Mouse (Mus musculus) hindbrain, embryonic 14.5 days (tissue): ENCODE data around the gene Slc6a19. TPM values are rescaled to one million over a fixed set of nuclear protein-coding genes. Genes with fewer than 3 reads are reported as not detected.

Source experiments
- ATAC-seq: fragments of 200-750 bp; cut with Nextera tagmentation; 2 replicates; pipeline ENCODE4 v1.8.0; 2017; ENCODE audit warnings: moderate number of reproducible peaks, mild to moderate bottlenecking, moderate TSS enrichment, moderate library complexity; ENCODE audit not compliant: low FRiP score
- DNase-seq: peaks from one replicate; pipeline ENCODE4 v3.0.0-alpha.2; 2015; ENCODE audit warnings: low spot score
- H3K27ac ChIP-seq: fragments of 300-500 bp; sonication (generic); 2 replicates; pipeline ENCODE4 v1.5.1; 2014; ENCODE audit warnings: mild to moderate bottlenecking, moderate library complexity
- H3K27me3 ChIP-seq: fragments of 300-500 bp; sonication (generic); 2 replicates; pipeline ENCODE4 v1.6.1; 2014; ENCODE audit warnings: mild to moderate bottlenecking, low read length, mixed read lengths; ENCODE audit not compliant: control insufficient read depth, insufficient read depth
- H3K36me3 ChIP-seq: fragments of 300-500 bp; sonication (generic); replicated peaks from 2 replicates; pipeline ENCODE4 v1.6.1; 2014; ENCODE audit not compliant: control insufficient read depth, insufficient read depth
- H3K4me1 ChIP-seq: fragments of 300-500 bp; sonication (generic); replicated peaks from 2 replicates; pipeline ENCODE4 v1.6.1; 2014; ENCODE audit warnings: antibody characterized with exemption, low read length, mixed read lengths; ENCODE audit not compliant: control insufficient read depth, insufficient read depth
- H3K4me2 ChIP-seq: fragments of 300-500 bp; sonication (generic); replicated peaks from 2 replicates; pipeline ENCODE4 v1.6.1; 2014; ENCODE audit warnings: mild to moderate bottlenecking, moderate library complexity
- H3K4me3 ChIP-seq: fragments of 300-500 bp; sonication (generic); replicated peaks from 2 replicates; pipeline ENCODE4 v1.5.1; 2014; ENCODE audit warnings: mild to moderate bottlenecking, low read length
- H3K9ac ChIP-seq: fragments of 300-500 bp; sonication (generic); 2 replicates; pipeline ENCODE4 v1.6.1; 2014
- H3K9me3 ChIP-seq: fragments of 300-500 bp; sonication (generic); 2 replicates; pipeline ENCODE4 v1.6.1; 2016; ENCODE audit warnings: low read length; ENCODE audit not compliant: control insufficient read depth
- WGBS: fragments of 180-500 bp; shearing (Covaris S2); extraction: QIAGEN DNeasy Blood & Tissue Kit; methylation state at CpG from one replicate; pipeline ENCODE4 v1.1.7; 2014; 5-methylcytosine and 5-hydroxymethylcytosine counted together
- polyA plus RNA-seq: library from polyadenylated mRNA; unstranded; fragments of >200 nt; fragmentation: Nextera tagmentation; extraction: Ambion mirVana; gene quantifications from 2 replicates; pipeline ENCODE4 v1.2.1, GENCODE M21; 2014

Gene Slc6a19
- polyA plus RNA-seq, 1 experiment from 2014 or later: 0.46 TPM

DNA sequence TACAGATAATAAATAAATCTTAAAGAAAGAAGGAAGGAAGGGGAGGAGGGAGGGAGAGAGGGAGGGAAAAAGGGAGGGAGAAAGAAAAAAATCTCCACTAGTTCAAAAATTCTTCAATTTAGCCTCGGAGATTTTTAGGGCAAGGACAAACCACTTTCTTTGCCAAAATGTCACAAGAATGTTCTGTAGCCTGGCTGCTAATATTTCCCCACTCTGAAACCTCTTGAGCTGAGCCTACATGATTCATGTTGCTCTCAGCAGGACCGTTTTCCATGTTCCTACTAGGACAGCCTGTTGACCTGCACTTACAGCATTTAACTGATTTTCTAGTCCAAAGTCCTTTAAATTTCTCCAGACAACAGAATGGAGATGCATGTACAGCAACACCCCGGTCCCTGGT is 49.7 kb downstream of the Slc6a19 start:
- WGBS: 85% methylated on average over 3 of the region's 3 CpGs

DNA sequence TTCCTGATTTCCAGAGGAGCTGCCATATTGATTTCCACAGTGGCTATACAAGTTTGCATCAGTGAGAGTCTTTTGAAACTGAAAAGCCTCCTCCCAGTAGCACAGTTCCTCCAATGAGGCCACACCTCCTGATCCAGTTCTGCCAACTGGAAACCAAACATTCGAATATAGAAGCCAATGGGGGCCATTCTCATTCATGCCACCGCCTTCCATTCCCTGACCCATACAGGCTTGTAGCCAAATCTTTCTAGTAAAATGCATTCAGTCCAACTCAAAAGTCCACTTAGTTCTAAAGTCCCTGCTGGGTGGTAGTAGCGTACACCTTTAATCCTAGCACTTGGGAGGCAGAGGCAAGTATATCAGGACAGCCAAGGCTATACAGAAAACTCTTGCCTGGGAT is 51.4 kb downstream of the Slc6a19 start:
- Histone ChIP-seq H3K9ac (no peak overlapping the region), H3K27me3 (no peaks in the 10 kb centered on the region), H3K4me2 (no peak overlapping the region), H3K36me3 (peaks cover 6% of the 10 kb centered on the region; the same call in 1 of the 2 replicates), H3K9me3 (no peaks in the 10 kb centered on the region), H3K4me1 (no peaks in the 10 kb centered on the region), H3K4me3 (no peak overlapping the region), H3K27ac (no peak overlapping the region)
- no peak for ATAC-seq
- 85% methylated on average over 3 of the region's 3 CpGs for WGBS
- no peak for DNase-seq

More for the DNA sequence above, 49.7 kb downstream of the Slc6a19 start:
- no peak overlapping the region for H3K27ac ChIP-seq
- no peak for DNase-seq
- no peak for ATAC-seq
- H3K27me3 ChIP-seq: no peaks in the 10 kb centered on the region
- no peaks in the 10 kb centered on the region for H3K9me3 ChIP-seq
- H3K4me3 ChIP-seq: no peak overlapping the region
- H3K4me1 ChIP-seq: no peaks in the 10 kb centered on the region
- H3K4me2 ChIP-seq: no peak overlapping the region
- H3K36me3 ChIP-seq: no peaks in the 10 kb centered on the region
- H3K9ac ChIP-seq: no peak overlapping the region

- Histone ChIP-seq H3K27ac (no peak overlapping the region), H3K4me3 (no peak overlapping the region), H3K9me3 (no peaks in the 10 kb centered on the region), H3K36me3 (peaks cover 11% of the 10 kb centered on the region), H3K27me3 (no peaks in the 10 kb centered on the region), H3K9ac (no peak overlapping the region), H3K4me2 (no peak overlapping the region), H3K4me1 (no peaks in the 10 kb centered on the region)
- WGBS: 38% methylated on average over 6 of the region's 6 CpGs
- DNase-seq: peak; percentile 63
- ATAC-seq: peak; percentile 48; the same call in 1 of the 2 replicates
Observed at GRCm38 (mm10) chr13:73646397-73647087, 58.1 kb downstream of the Slc6a19 start.

- Histone ChIP-seq H3K36me3 (peaks cover 3% of the 10 kb centered on the region; the same call in 1 of the 2 replicates), H3K27me3 (no peaks in the 10 kb centered on the region), H3K4me2 (no peak overlapping the region), H3K27ac (no peak overlapping the region), H3K9me3 (no peaks in the 10 kb centered on the region), H3K4me3 (no peak overlapping the region), H3K9ac (no peak overlapping the region), H3K4me1 (no peaks in the 10 kb centered on the region)
- no peak for ATAC-seq
- DNase-seq: no peak
- WGBS: 90% methylated on average over 4 of the region's 4 CpGs
Observed at GRCm38 (mm10) chr13:73641296-73641695, 63.4 kb downstream of the Slc6a19 start.

DNA sequence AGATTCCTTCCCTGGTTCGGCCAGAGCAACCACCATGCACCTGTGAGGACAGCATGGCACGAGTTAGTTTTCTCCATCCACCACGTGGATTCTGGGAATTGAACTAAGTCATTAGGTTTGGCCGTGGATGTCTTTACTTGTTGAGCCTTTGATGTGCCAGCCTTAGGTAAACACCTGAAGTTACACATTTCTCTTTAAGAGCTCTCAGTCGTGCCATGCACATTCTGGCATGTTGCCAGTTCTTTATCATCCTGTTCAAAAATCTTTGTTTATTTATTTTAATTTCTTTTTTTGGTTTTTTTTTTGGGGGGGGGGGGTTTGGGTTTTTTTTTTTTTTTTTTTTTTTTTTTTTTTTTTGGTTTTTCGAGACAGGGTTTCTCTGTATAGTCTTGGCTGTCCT is 66.8 kb downstream of the Slc6a19 start:
- Histone ChIP-seq H3K4me1 (no peaks in the 10 kb centered on the region), H3K4me3 (no peak overlapping the region), H3K36me3 (peaks cover 22% of the 10 kb centered on the region), H3K9me3 (no peaks in the 10 kb centered on the region), H3K4me2 (no peak overlapping the region), H3K27ac (no peak overlapping the region), H3K27me3 (no peaks in the 10 kb centered on the region), H3K9ac (no peak overlapping the region)
- no peak for DNase-seq
- ATAC-seq: no peak
- 87% methylated on average over 5 of the region's 6 CpGs for WGBS

DNA sequence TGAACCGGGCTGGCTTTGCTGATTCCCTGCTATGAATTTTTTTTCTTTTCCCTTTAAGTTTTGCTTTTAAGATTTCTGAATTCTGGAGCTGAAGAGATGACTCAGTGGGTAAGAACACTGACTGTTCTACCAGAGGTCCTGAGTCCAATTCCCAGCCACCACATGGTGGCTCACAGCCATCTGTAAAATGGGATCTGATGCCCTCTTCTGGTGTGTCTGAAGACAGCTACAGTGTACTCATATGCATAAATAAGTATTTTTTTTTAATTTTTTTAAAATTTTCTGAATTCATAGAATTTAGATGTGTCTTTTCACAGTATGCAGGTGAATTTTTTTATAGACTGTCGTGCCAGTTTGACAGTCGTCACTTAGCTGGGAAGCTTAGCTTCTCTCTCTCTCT is 72.8 kb downstream of the Slc6a19 start:
- WGBS: 96% methylated on average over 3 of the region's 3 CpGs
- ATAC-seq: no peak

More for the DNA sequence above, 72.8 kb downstream of the Slc6a19 start:
- H3K27me3 ChIP-seq: no peaks in the 10 kb centered on the region
- DNase-seq: no peak
- peaks cover 22% of the 10 kb centered on the region for H3K36me3 ChIP-seq
- no peak overlapping the region for H3K9ac ChIP-seq
- no peaks in the 10 kb centered on the region for H3K9me3 ChIP-seq
- H3K27ac ChIP-seq: no peak overlapping the region
- H3K4me1 ChIP-seq: peaks cover 28% of the 10 kb centered on the region
- no peak overlapping the region for H3K4me2 ChIP-seq
- no peak overlapping the region for H3K4me3 ChIP-seq

Other genes starting within 250 kb of the Slc6a19 start
- 77.3 and 95.0 TPM in 2 replicates for gene Lpcat1, start 237.7 kb downstream of the Slc6a19 start, polyA plus RNA-seq
- 0.16 and 0.33 TPM in 2 replicates for gene Slc6a3, start 168.1 kb downstream of the Slc6a19 start, polyA plus RNA-seq
- gene Clptm1l, start 100.9 kb downstream of the Slc6a19 start, polyA plus RNA-seq: 147 and 157 TPM in 2 replicates
- 3.0 and 4.1 TPM in 2 replicates for gene Tert, start 78.0 kb downstream of the Slc6a19 start, polyA plus RNA-seq
- gene Slc6a18, start 26.8 kb downstream of the Slc6a19 start, polyA plus RNA-seq: not detected in 2 replicates
- 10.5 and 10.6 TPM in 2 replicates for gene Slc12a7, start 28.2 kb upstream of the Slc6a19 start, polyA plus RNA-seq
- gene Nkd2, start 142.8 kb upstream of the Slc6a19 start, polyA plus RNA-seq: 13.2 and 13.3 TPM in 2 replicates
- gene Trip13, start 232.9 kb upstream of the Slc6a19 start, polyA plus RNA-seq: 10.0 and 11.7 TPM in 2 replicates
- gene Brd9, start 232.9 kb upstream of the Slc6a19 start, polyA plus RNA-seq: 80.6 and 86.8 TPM in 2 replicates